Mouse (Mus musculus): ENCODE results near the gene Rasgef1b.

- TF ChIP-seq CTCF (IDR thresholded peaks at IDR 0.05; ENCODE audit: control insufficient read depth, insufficient read depth, low read length): no peak
- no peak for TF ChIP-seq POLR2A (IDR thresholded peaks at IDR 0.05; ENCODE audit: borderline replicate concordance, control insufficient read depth, low read depth, low read length)
These were observed 305.6 kb downstream of the Rasgef1b start for GRCm38 (mm10) chr5:99423271-99423670.
